Mouse (Mus musculus) midbrain, embryonic 14.5 days (tissue): ENCODE measurements around the gene Hnrnpul1. TPM values are rescaled to one million over a fixed set of nuclear protein-coding genes. Genes with fewer than 3 reads are reported as not detected.
A peak's percentile ranks its signal among the peaks of the same experiment; 100 is the strongest.

Source experiments
- ATAC-seq: fragments of 200-750 bp; cut with Nextera tagmentation; 2 replicates; pipeline ENCODE4 v1.8.0; 2017; ENCODE audit warnings: moderate number of reproducible peaks, moderate library complexity; ENCODE audit not compliant: low FRiP score, low TSS enrichment
- DNase-seq: peaks from one replicate; pipeline ENCODE4 v3.0.0-alpha.2; 2015
- H3K27ac ChIP-seq: fragments of 300-500 bp; sonication (generic); replicated peaks from 2 replicates; pipeline ENCODE4 v1.5.1; 2014; ENCODE audit warnings: mild to moderate bottlenecking, low read depth, low read length, moderate library complexity
- H3K27me3 ChIP-seq: fragments of 300-500 bp; sonication (generic); 2 replicates; pipeline ENCODE4 v1.6.1; 2014; ENCODE audit warnings: low read length, control low read depth, mixed read lengths; ENCODE audit not compliant: control insufficient read depth, insufficient read depth
- H3K36me3 ChIP-seq: fragments of 300-500 bp; sonication (generic); 2 replicates; pipeline ENCODE4 v1.6.1; 2014; ENCODE audit warnings: low read length, control low read depth; ENCODE audit not compliant: control insufficient read depth, insufficient read depth
- H3K4me1 ChIP-seq: fragments of 300-500 bp; sonication (generic); 2 replicates; pipeline ENCODE4 v1.6.1; 2014; ENCODE audit warnings: mild to moderate bottlenecking, antibody characterized with exemption, low read length, control low read depth; ENCODE audit not compliant: control insufficient read depth, insufficient read depth
- H3K4me2 ChIP-seq: fragments of 300-500 bp; sonication (generic); 2 replicates; pipeline ENCODE4 v1.6.1; 2014; ENCODE audit warnings: mild to moderate bottlenecking, low read length, moderate library complexity
- H3K4me3 ChIP-seq: fragments of 300-500 bp; sonication (generic); replicated peaks from 2 replicates; pipeline ENCODE4 v1.5.1; 2014; ENCODE audit warnings: low read depth, low read length
- H3K9ac ChIP-seq: fragments of 300-500 bp; sonication (generic); replicated peaks from 2 replicates; pipeline ENCODE4 v1.6.1; 2014; ENCODE audit warnings: mild to moderate bottlenecking, low read length, moderate library complexity
- H3K9me3 ChIP-seq: fragments of 300-500 bp; sonication (generic); 2 replicates; pipeline ENCODE4 v1.6.1; 2016; ENCODE audit warnings: low read length, control low read depth, mixed read lengths; ENCODE audit not compliant: control insufficient read depth
- WGBS: fragments of 180-500 bp; shearing (Covaris S2); extraction: QIAGEN DNeasy Blood & Tissue Kit; methylation state at CpG from one replicate; pipeline ENCODE4 v1.1.7; 2014; 5-methylcytosine and 5-hydroxymethylcytosine counted together
- polyA plus RNA-seq: library from polyadenylated mRNA; unstranded; fragments of >200 nt; fragmentation: Nextera tagmentation; extraction: Ambion mirVana; gene quantifications from 2 replicates; pipeline ENCODE4 v1.2.1, GENCODE M21; 2014

Gene Hnrnpul1
- polyA plus RNA-seq, 1 experiment from 2014 or later, result 61.6 TPM

- no peak overlapping the region for H3K9ac ChIP-seq
- 77% methylated on average over 12 of the region's 12 CpGs for WGBS
- H3K4me2 ChIP-seq, result no peak overlapping the region
- peaks cover 4% of the 10 kb centered on the region; the same call in 1 of the 2 replicates for H3K4me1 ChIP-seq
- ATAC-seq (no peak), DNase-seq (no peak)
- H3K9me3 ChIP-seq, result 0 out of 2 replicates have a peak, but pooled peaks cover 2% of the 10 kb centered on the region
- no peak overlapping the region for H3K27ac ChIP-seq
- no peak overlapping the region for H3K4me3 ChIP-seq
- H3K27me3 ChIP-seq, result no peaks in the 10 kb centered on the region
- no peaks in the 10 kb centered on the region for H3K36me3 ChIP-seq
Observed at GRCm38 (mm10) chr7:25700732-25701131, 53.8 kb downstream of the Hnrnpul1 start.

GRCm38 (mm10) chr7:25699851-25700250, 54.7 kb downstream of the Hnrnpul1 start:
- no peak overlapping the region for H3K4me3 ChIP-seq
- no peak overlapping the region for H3K9ac ChIP-seq
- no peak for ATAC-seq
- H3K4me2 ChIP-seq, result no peak overlapping the region
- 0 out of 2 replicates have a peak, but pooled peaks cover 2% of the 10 kb centered on the region for H3K9me3 ChIP-seq
- WGBS, result 58% methylated on average over 13 of the region's 13 CpGs
- H3K27ac ChIP-seq, result no peak overlapping the region
- DNase-seq, result no peak
- no peaks in the 10 kb centered on the region for H3K36me3 ChIP-seq
- no peaks in the 10 kb centered on the region for H3K27me3 ChIP-seq
- H3K4me1 ChIP-seq, result peaks cover 4% of the 10 kb centered on the region; the same call in 1 of the 2 replicates

GRCm38 (mm10) chr7:25694104-25694503, 60.5 kb downstream of the Hnrnpul1 start:
- no peaks in the 10 kb centered on the region for H3K36me3 ChIP-seq
- WGBS, result 43% methylated on average over 8 of the region's 8 CpGs
- no peak overlapping the region for H3K4me2 ChIP-seq
- peaks cover 3% of the 10 kb centered on the region for H3K4me1 ChIP-seq
- DNase-seq (peak; percentile 54), ATAC-seq (no peak)
- H3K4me3 ChIP-seq, result no peak overlapping the region
- no peak overlapping the region for H3K27ac ChIP-seq
- no peaks in the 10 kb centered on the region for H3K9me3 ChIP-seq
- H3K9ac ChIP-seq, result no peak overlapping the region
- peaks cover 19% of the 10 kb centered on the region for H3K27me3 ChIP-seq

- DNase-seq, result no peak
- Histone ChIP-seq H3K36me3 (no peaks in the 10 kb centered on the region), H3K4me3 (no peak overlapping the region), H3K27me3 (peaks cover 54% of the 10 kb centered on the region), H3K4me1 (peaks cover 33% of the 10 kb centered on the region), H3K9me3 (no peaks in the 10 kb centered on the region), H3K27ac (no peak overlapping the region), H3K4me2 (no peak overlapping the region), H3K9ac (no peak overlapping the region)
- no peak for ATAC-seq
- WGBS, result 45% methylated on average over 5 of the region's 5 CpGs
Observed at GRCm38 (mm10) chr7:25690051-25690450, 64.5 kb downstream of the Hnrnpul1 start.

GRCm38 (mm10) chr7:25689603-25690021, 64.9 kb downstream of the Hnrnpul1 start:
- Histone ChIP-seq H3K27ac (no peak overlapping the region), H3K36me3 (no peaks in the 10 kb centered on the region), H3K9ac (no peak overlapping the region), H3K9me3 (no peaks in the 10 kb centered on the region), H3K4me2 (peak overlapping the region; percentile 54), H3K27me3 (peaks cover 54% of the 10 kb centered on the region), H3K4me1 (peaks cover 33% of the 10 kb centered on the region), H3K4me3 (peak overlapping the region; percentile 30)
- WGBS, result 13% methylated on average over 12 of the region's 12 CpGs
- ATAC-seq (no peak), DNase-seq (no peak)

GRCm38 (mm10) chr7:25688810-25689586, 65.6 kb downstream of the Hnrnpul1 start:
- DNase-seq, result peak; percentile 47
- Histone ChIP-seq H3K9ac (peak overlapping the region; percentile 36), H3K4me2 (peak overlapping the region; percentile 54), H3K27ac (no peak overlapping the region), H3K4me3 (peak overlapping the region; percentile 30), H3K4me1 (peaks cover 33% of the 10 kb centered on the region), H3K27me3 (peaks cover 54% of the 10 kb centered on the region), H3K36me3 (no peaks in the 10 kb centered on the region), H3K9me3 (no peaks in the 10 kb centered on the region)
- WGBS, result 2% methylated on average over 50 of the region's 52 CpGs
- no peak for ATAC-seq

GRCm38 (mm10) chr7:25687811-25688401, 66.7 kb downstream of the Hnrnpul1 start:
- Histone ChIP-seq H3K9me3 (no peaks in the 10 kb centered on the region), H3K27ac (no peak overlapping the region), H3K4me2 (peak overlapping the region; percentile 54), H3K4me3 (peak overlapping the region; percentile 30), H3K27me3 (peaks cover 54% of the 10 kb centered on the region), H3K4me1 (peaks cover 33% of the 10 kb centered on the region), H3K9ac (0 out of 2 replicates have a peak overlapping the region, but pooled peaks have one; percentile 23), H3K36me3 (no peaks in the 10 kb centered on the region)
- DNase-seq, result no peak
- under 1% methylated on average over 47 of the region's 47 CpGs for WGBS
- no peak for ATAC-seq

GRCm38 (mm10) chr7:25686680-25687531, 67.7 kb downstream of the Hnrnpul1 start, which contains the start of gene Tgfb1:
Tgfb1 (plus strand) TSS chr7:25687002.
- ATAC-seq, result peak; percentile 41
- peaks cover 54% of the 10 kb centered on the region for H3K27me3 ChIP-seq
- H3K27ac ChIP-seq, result no peak within 1 kb of the TSS

More at GRCm38 (mm10) chr7:25686680-25687531, 67.7 kb downstream of the Hnrnpul1 start, which contains the start of gene Tgfb1:
- peak; percentile 64 for DNase-seq
- H3K9me3 ChIP-seq, result no peaks in the 10 kb centered on the region
- peak within 1 kb of the TSS; percentile 23; the same call in 1 of the 2 replicates for H3K9ac ChIP-seq
- H3K36me3 ChIP-seq, result no peaks in the 10 kb centered on the region
- H3K4me1 ChIP-seq, result peaks cover 33% of the 10 kb centered on the region
- H3K4me3 ChIP-seq, result peak within 1 kb of the TSS; percentile 30
- H3K4me2 ChIP-seq, result peak within 1 kb of the TSS; percentile 54
- WGBS, result under 1% methylated on average over 67 of the region's 69 CpGs
